Mouse (Mus musculus): ENCODE data around the gene Olfr550. TPM values are rescaled to one million over a fixed set of nuclear protein-coding genes. Genes with fewer than 3 reads are reported as not detected.
"Not testable (repeated sequence)": the region's sequence is repeated elsewhere in the genome, so short reads cannot be mapped to it uniquely, and the experiment has no call there.

Olfr550 gene
- total and polyA plus RNA-seq, 3 experiments: 0.11 TPM; not detected in 2

- no peak for ATAC-seq (ENCODE audit: extremely low read depth, insufficient number of reproducible peaks, low FRiP score, poor library complexity, severe bottlenecking)
- H3K9me3 ChIP-seq (replicated peaks): no peaks in the 10 kb centered on the region
- no peaks in the 10 kb centered on the region for H3K4me1 ChIP-seq (ENCODE audit: insufficient read depth, low read depth, low read length)
- TF ChIP-seq POLR2AphosphoS5 (IDR thresholded peaks at IDR 0.05; ENCODE audit: insufficient replicate concordance, low read depth, low read length): no peak
- TF ChIP-seq TAL1 (conservative IDR thresholded peaks at IDR 0.05; ENCODE audit: low read depth, low read length): no peak
- no peak for TF ChIP-seq GATA1 (IDR thresholded peaks at IDR 0.05; ENCODE audit: borderline replicate concordance, low read length)
- TF ChIP-seq GATA2 (IDR thresholded peaks at IDR 0.05; ENCODE audit: borderline replicate concordance, low read depth, low read length): no peak
- no peak for TF ChIP-seq CTCF (IDR thresholded peaks at IDR 0.05; ENCODE audit: low read depth, low read length)
- peaks cover 4% of the 10 kb centered on the region; the same call in 1 of the 2 replicates for H3K27me3 ChIP-seq (ENCODE audit: insufficient read depth, low read length)
- H3K36me3 ChIP-seq (replicated peaks): no peaks in the 10 kb centered on the region
- H3K4me3 ChIP-seq (ENCODE audit: low read depth, low read length): no peak within 1 kb of the TSS
- no peak for DNase-seq (ENCODE audit: low spot score)
These were observed 26.3 kb downstream of the Olfr550 start, which contains the start of gene Olfr552 for GRCm38 (mm10) chr7:102597378-102598031. TSS of gene Olfr552 (plus strand) at chr7:102597770.

GRCm38 (mm10) chr7:102618118-102618517 lies 46.9 kb downstream of the Olfr550 start, which contains the start of gene Olfr553:
TSS of gene Olfr553 (minus strand) at chr7:102618218.
- ATAC-seq (ENCODE audit: extremely low read depth, insufficient number of reproducible peaks, low FRiP score, poor library complexity, severe bottlenecking) (no peak), DNase-seq (ENCODE audit: low spot score) (no peak)
- Histone ChIP-seq H3K27me3 (ENCODE audit: insufficient read depth, low read length) (no peaks in the 10 kb centered on the region), H3K36me3 (replicated peaks) (no peaks in the 10 kb centered on the region), H3K4me3 (ENCODE audit: low read depth, low read length) (no peak within 1 kb of the TSS), H3K9me3 (replicated peaks) (no peaks in the 10 kb centered on the region), H3K4me1 (ENCODE audit: insufficient read depth, low read depth, low read length) (no peaks in the 10 kb centered on the region)
- TF ChIP-seq GATA2 (IDR thresholded peaks at IDR 0.05; ENCODE audit: borderline replicate concordance, low read depth, low read length): no peak
- no peak for TF ChIP-seq POLR2AphosphoS5 (IDR thresholded peaks at IDR 0.05; ENCODE audit: insufficient replicate concordance, low read depth, low read length)
- no peak for TF ChIP-seq TAL1 (conservative IDR thresholded peaks at IDR 0.05; ENCODE audit: low read depth, low read length)
- no peak for TF ChIP-seq CTCF (IDR thresholded peaks at IDR 0.05; ENCODE audit: low read depth, low read length)
- TF ChIP-seq GATA1 (IDR thresholded peaks at IDR 0.05; ENCODE audit: borderline replicate concordance, low read length): no peak

- H3K9me3 ChIP-seq (replicated peaks): no peaks in the 10 kb centered on the region
- no peaks in the 10 kb centered on the region for H3K27me3 ChIP-seq (ENCODE audit: insufficient read depth, low read length)
- ATAC-seq (ENCODE audit: extremely low read depth, insufficient number of reproducible peaks, low FRiP score, poor library complexity, severe bottlenecking) (no peak), DNase-seq (ENCODE audit: low spot score) (no peak)
- H3K36me3 ChIP-seq (replicated peaks): no peaks in the 10 kb centered on the region
- H3K4me3 ChIP-seq (ENCODE audit: low read depth, low read length): no peak overlapping the region
- no peaks in the 10 kb centered on the region for H3K4me1 ChIP-seq (ENCODE audit: insufficient read depth, low read depth, low read length)
- TF ChIP-seq GATA1 (IDR thresholded peaks at IDR 0.05; ENCODE audit: borderline replicate concordance, low read length) (no peak), GATA2 (IDR thresholded peaks at IDR 0.05; ENCODE audit: borderline replicate concordance, low read depth, low read length) (no peak), POLR2AphosphoS5 (IDR thresholded peaks at IDR 0.05; ENCODE audit: insufficient replicate concordance, low read depth, low read length) (no peak), TAL1 (conservative IDR thresholded peaks at IDR 0.05; ENCODE audit: low read depth, low read length) (no peak)
These were observed 48.4 kb downstream of the Olfr550 start for GRCm38 (mm10) chr7:102619608-102620007.

- H3K9me3 ChIP-seq (replicated peaks); H3K4me3 ChIP-seq (ENCODE audit: low read depth, low read length); H3K36me3 ChIP-seq (replicated peaks); DNase-seq (ENCODE audit: low spot score); H3K27me3 ChIP-seq (ENCODE audit: insufficient read depth, low read length); ATAC-seq (ENCODE audit: extremely low read depth, insufficient number of reproducible peaks, low FRiP score, poor library complexity, severe bottlenecking); H3K4me1 ChIP-seq (ENCODE audit: insufficient read depth, low read depth, low read length): not testable (repeated sequence)
These were observed 49.1 kb downstream of the Olfr550 start for GRCm38 (mm10) chr7:102620368-102620767.

Other genes with a start within 250 kb of the Olfr550 start
Only the 20 nearest of the 23 such genes appear.
- 264 and 285 TPM in 2 replicates for gene Rrm1, start 129.7 kb upstream of the Olfr550 start, total RNA-seq (2014; fragmentation: Nextera tagmentation)
- gene Rrm1, start 129.7 kb upstream of the Olfr550 start, total RNA-seq (2017): 524 and 591 TPM in 2 replicates
- 64.3 and 131 TPM in 2 replicates for gene Rrm1, start 129.7 kb upstream of the Olfr550 start, polyA plus RNA-seq (2012)
- not detected in 2 replicates for gene Olfr543, start 89.8 kb upstream of the Olfr550 start, total RNA-seq (2014; fragmentation: Nextera tagmentation)
- gene Olfr543, start 89.8 kb upstream of the Olfr550 start, total RNA-seq (2017): 0.27 TPM in 1 of 2 replicates, not detected in the other
- gene Olfr543, start 89.8 kb upstream of the Olfr550 start, polyA plus RNA-seq (2012): not detected in 2 replicates
- not detected in 2 replicates for gene Olfr544, start 83.1 kb upstream of the Olfr550 start, total RNA-seq (2014; fragmentation: Nextera tagmentation)
- gene Olfr544, start 83.1 kb upstream of the Olfr550 start, total RNA-seq (2017): 0.12 TPM in 1 of 2 replicates, not detected in the other
- gene Olfr544, start 83.1 kb upstream of the Olfr550 start, polyA plus RNA-seq (2012): not detected in 2 replicates
- not detected in 2 replicates for gene Olfr545, start 71.9 kb upstream of the Olfr550 start, total RNA-seq (2014; fragmentation: Nextera tagmentation)
- 0.05 TPM in 1 of 2 replicates, not detected in the other for gene Olfr545, start 71.9 kb upstream of the Olfr550 start, total RNA-seq (2017)
- not detected in 2 replicates for gene Olfr545, start 71.9 kb upstream of the Olfr550 start, polyA plus RNA-seq (2012)
- not detected in 2 replicates for gene Olfr547, start 36.7 kb upstream of the Olfr550 start, total RNA-seq (2014; fragmentation: Nextera tagmentation)
- gene Olfr547, start 36.7 kb upstream of the Olfr550 start, total RNA-seq (2017): not detected in 2 replicates
- not detected in 2 replicates for gene Olfr547, start 36.7 kb upstream of the Olfr550 start, polyA plus RNA-seq (2012)
- gene Olfr548-ps1, start 30.5 kb upstream of the Olfr550 start, total RNA-seq (2014; fragmentation: Nextera tagmentation): not detected in 2 replicates
- under 0.01 and 0.05 TPM in 2 replicates for gene Olfr548-ps1, start 30.5 kb upstream of the Olfr550 start, total RNA-seq (2017)
- gene Olfr548-ps1, start 30.5 kb upstream of the Olfr550 start, polyA plus RNA-seq (2012): not detected in 2 replicates
- gene Olfr549, start 21.6 kb upstream of the Olfr550 start, total RNA-seq (2014; fragmentation: Nextera tagmentation): not detected in 2 replicates
- 0.05 and 0.23 TPM in 2 replicates for gene Olfr549, start 21.6 kb upstream of the Olfr550 start, total RNA-seq (2017)
- gene Olfr549, start 21.6 kb upstream of the Olfr550 start, polyA plus RNA-seq (2012): not detected in 2 replicates
- gene Trim21, start 6.0 kb upstream of the Olfr550 start, total RNA-seq (2014; fragmentation: Nextera tagmentation): 7.0 and 8.6 TPM in 2 replicates
- 19.2 and 23.2 TPM in 2 replicates for gene Trim21, start 6.0 kb upstream of the Olfr550 start, total RNA-seq (2017)
- 3.2 and 5.4 TPM in 2 replicates for gene Trim21, start 6.0 kb upstream of the Olfr550 start, polyA plus RNA-seq (2012)
- gene Olfr551, start 20.4 kb downstream of the Olfr550 start, total RNA-seq (2014; fragmentation: Nextera tagmentation): not detected in 2 replicates
- gene Olfr551, start 20.4 kb downstream of the Olfr550 start, total RNA-seq (2017): 0.23 and 0.27 TPM in 2 replicates
- gene Olfr551, start 20.4 kb downstream of the Olfr550 start, polyA plus RNA-seq (2012): not detected in 2 replicates
- not detected in 2 replicates for gene Olfr552, start 26.3 kb downstream of the Olfr550 start, total RNA-seq (2014; fragmentation: Nextera tagmentation)
- 0.05 and 0.17 TPM in 2 replicates for gene Olfr552, start 26.3 kb downstream of the Olfr550 start, total RNA-seq (2017)
- gene Olfr552, start 26.3 kb downstream of the Olfr550 start, polyA plus RNA-seq (2012): not detected in 2 replicates
- gene Olfr553, start 46.8 kb downstream of the Olfr550 start, total RNA-seq (2014; fragmentation: Nextera tagmentation): not detected in 2 replicates
- 0.12 and 0.22 TPM in 2 replicates for gene Olfr553, start 46.8 kb downstream of the Olfr550 start, total RNA-seq (2017)
- not detected in 2 replicates for gene Olfr553, start 46.8 kb downstream of the Olfr550 start, polyA plus RNA-seq (2012)
- not detected in 2 replicates for gene Olfr554, start 67.0 kb downstream of the Olfr550 start, total RNA-seq (2014; fragmentation: Nextera tagmentation)
- gene Olfr554, start 67.0 kb downstream of the Olfr550 start, total RNA-seq (2017): 0.06 and 0.16 TPM in 2 replicates
- gene Olfr554, start 67.0 kb downstream of the Olfr550 start, polyA plus RNA-seq (2012): not detected in 2 replicates
- not detected in 2 replicates for gene Olfr555, start 87.4 kb downstream of the Olfr550 start, total RNA-seq (2014; fragmentation: Nextera tagmentation)
- 0.17 and 0.22 TPM in 2 replicates for gene Olfr555, start 87.4 kb downstream of the Olfr550 start, total RNA-seq (2017)
- not detected in 2 replicates for gene Olfr555, start 87.4 kb downstream of the Olfr550 start, polyA plus RNA-seq (2012)
- gene Olfr556, start 93.5 kb downstream of the Olfr550 start, total RNA-seq (2014; fragmentation: Nextera tagmentation): not detected in 2 replicates
- gene Olfr556, start 93.5 kb downstream of the Olfr550 start, total RNA-seq (2017): 0.23 and 0.27 TPM in 2 replicates
- gene Olfr556, start 93.5 kb downstream of the Olfr550 start, polyA plus RNA-seq (2012): not detected in 2 replicates
- gene Trim68, start 115.9 kb downstream of the Olfr550 start, total RNA-seq (2014; fragmentation: Nextera tagmentation): 12.9 and 19.6 TPM in 2 replicates
- gene Trim68, start 115.9 kb downstream of the Olfr550 start, total RNA-seq (2017): 9.6 and 9.9 TPM in 2 replicates
- 2.0 and 2.3 TPM in 2 replicates for gene Trim68, start 115.9 kb downstream of the Olfr550 start, polyA plus RNA-seq (2012)
- not detected in 2 replicates for gene Olfr557, start 124.5 kb downstream of the Olfr550 start, total RNA-seq (2014; fragmentation: Nextera tagmentation)
- gene Olfr557, start 124.5 kb downstream of the Olfr550 start, total RNA-seq (2017): 0.06 TPM in 1 of 2 replicates, not detected in the other
- not detected in 2 replicates for gene Olfr557, start 124.5 kb downstream of the Olfr550 start, polyA plus RNA-seq (2012)
- not detected in 2 replicates for gene Olfr558, start 130.8 kb downstream of the Olfr550 start, total RNA-seq (2014; fragmentation: Nextera tagmentation)
- 0.11 and 0.17 TPM in 2 replicates for gene Olfr558, start 130.8 kb downstream of the Olfr550 start, total RNA-seq (2017)
- gene Olfr558, start 130.8 kb downstream of the Olfr550 start, polyA plus RNA-seq (2012): not detected in 2 replicates
- gene Olfr33, start 147.6 kb downstream of the Olfr550 start, total RNA-seq (2014; fragmentation: Nextera tagmentation): not detected in 2 replicates
- gene Olfr33, start 147.6 kb downstream of the Olfr550 start, total RNA-seq (2017): not detected in 2 replicates
- gene Olfr33, start 147.6 kb downstream of the Olfr550 start, polyA plus RNA-seq (2012): not detected in 2 replicates
- gene Olfr559, start 156.0 kb downstream of the Olfr550 start, total RNA-seq (2014; fragmentation: Nextera tagmentation): not detected in 2 replicates
- gene Olfr559, start 156.0 kb downstream of the Olfr550 start, total RNA-seq (2017): not detected in 2 replicates
- not detected in 2 replicates for gene Olfr559, start 156.0 kb downstream of the Olfr550 start, polyA plus RNA-seq (2012)
- gene Olfr560, start 187.9 kb downstream of the Olfr550 start, total RNA-seq (2014; fragmentation: Nextera tagmentation): not detected in 2 replicates
- 0.12 and 0.38 TPM in 2 replicates for gene Olfr560, start 187.9 kb downstream of the Olfr550 start, total RNA-seq (2017)
- gene Olfr560, start 187.9 kb downstream of the Olfr550 start, polyA plus RNA-seq (2012): not detected in 2 replicates

Data from G1E (cell line).